Mouse (Mus musculus) gastrocnemius, adult 8-10 months (tissue): Measurements from ENCODE around the gene Dgke. TPM values are rescaled to one million over a fixed set of nuclear protein-coding genes. Genes with fewer than 3 reads are reported as not detected.
"Not testable (repeated sequence)": the region's sequence is repeated elsewhere in the genome, so short reads cannot be mapped to it uniquely, and the experiment has no call there.

Experiments
- DNase-seq, 2 experiments: peaks; one replicate each; pipeline ENCODE4 v3.0.0; 2022; ENCODE audit warnings: low spot score in 2 of 2
- total RNA-seq, 4 experiments: library from RNA; stranded (reverse); gene quantifications; 2 replicates each; pipeline ENCODE4 v1.2.4; 2022

Gene Dgke
- total RNA-seq, 4 experiments from 2014 or later, result 2.1 to 3.6 (median 2.9) TPM

- no peak for DNase-seq
Measured at GRCm38 (mm10) chr11:89074783-89075413, 8.2 kb upstream of the Dgke start.

- DNase-seq, result no peak
Measured at GRCm38 (mm10) chr11:89073541-89073940, 6.9 kb upstream of the Dgke start, which contains the start of gene Gm525. Gene Gm525, plus strand, starts transcription at chr11:89073841.

DNA sequence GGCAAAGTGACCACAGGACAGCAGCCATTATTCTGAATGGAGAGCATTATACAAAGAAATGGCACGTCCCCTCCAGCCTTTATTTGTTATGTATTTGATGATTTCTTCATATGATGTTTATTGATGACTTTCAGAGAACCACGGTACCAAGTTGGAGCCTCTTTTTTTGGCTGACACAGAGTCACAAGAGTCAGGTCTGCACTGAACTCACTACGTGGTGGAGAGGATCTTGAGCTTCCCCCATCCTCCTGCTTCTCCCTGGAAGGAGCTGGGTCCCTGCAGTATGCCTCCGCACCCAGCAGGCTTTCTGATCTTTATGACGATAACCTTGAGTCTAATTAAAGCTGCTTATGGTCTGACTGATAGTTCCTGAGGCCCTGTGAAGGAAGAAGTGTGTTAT lies 4.9 kb upstream of the Dgke start:
- DNase-seq, result no peak

DNA sequence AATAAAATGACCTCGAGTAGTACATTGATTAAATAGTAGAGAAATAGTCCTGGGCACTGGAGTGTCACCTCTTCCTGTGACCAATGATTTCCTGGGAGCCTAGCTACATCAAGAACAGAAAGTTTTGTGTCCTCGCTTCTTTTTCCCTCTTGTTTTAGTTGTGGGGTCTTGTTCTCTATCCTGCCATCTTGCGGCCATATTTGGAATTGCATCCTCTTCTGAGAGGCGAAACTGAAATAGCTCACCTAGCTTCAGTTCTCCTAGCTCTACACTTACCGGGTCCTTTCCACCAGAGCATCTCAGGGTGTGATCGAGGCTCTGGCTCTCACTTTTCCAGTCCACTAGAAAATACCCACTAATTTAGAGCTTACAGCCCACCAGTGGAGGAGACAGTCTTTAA lies 2.7 kb upstream of the Dgke start:
- DNase-seq, result peak; percentile 14 to 23

DNA sequence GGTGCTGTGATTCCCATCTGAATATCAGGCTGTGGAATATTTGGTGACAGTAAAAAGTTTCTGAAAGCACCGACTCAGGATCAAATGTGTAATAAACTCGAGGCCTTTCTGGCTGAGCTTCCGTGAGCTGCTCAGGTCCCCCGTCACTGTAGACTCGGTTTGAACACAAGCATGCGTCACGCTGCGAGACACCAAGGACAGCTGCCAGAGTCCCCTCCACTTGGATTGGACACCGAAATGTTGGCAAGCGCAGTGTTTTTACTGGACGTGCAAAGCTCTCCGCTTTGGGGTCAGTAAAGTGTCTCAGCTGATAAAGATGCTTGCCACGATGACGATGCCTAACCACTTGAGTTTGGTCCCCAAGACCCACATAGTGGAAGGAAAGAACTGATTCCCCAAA lies 2.0 kb upstream of the Dgke start:
- DNase-seq, result no peak

- no peak for DNase-seq
Measured at GRCm38 (mm10) chr11:89067871-89068490, 1.3 kb upstream of the Dgke start.

DNA sequence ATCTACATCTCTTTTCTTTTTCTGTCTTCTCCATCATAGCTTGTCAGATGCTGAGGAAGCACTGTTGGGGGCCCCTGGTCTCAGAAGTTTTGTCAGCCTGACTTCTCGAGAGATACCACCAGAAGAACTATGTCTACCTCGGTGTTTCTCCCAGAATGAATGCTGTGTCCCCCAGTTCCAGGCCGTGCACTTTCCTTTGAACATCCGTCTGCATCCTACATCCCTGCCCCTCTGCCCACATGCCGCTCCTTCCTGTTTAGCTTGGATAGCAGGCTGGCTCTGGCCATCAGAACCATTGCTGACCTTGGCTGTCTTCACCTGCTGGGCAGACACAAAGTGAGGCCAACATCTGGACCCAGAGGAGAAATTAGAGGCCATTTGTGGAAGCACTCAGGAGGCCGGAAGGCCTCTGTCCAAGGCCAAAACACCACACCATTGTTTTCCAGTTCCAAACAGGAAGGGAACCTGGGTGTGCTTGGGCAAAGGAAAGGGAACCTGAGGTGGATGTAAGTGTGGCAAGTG lies 712 bp upstream of the Dgke start:
- no peak for DNase-seq

DNA sequence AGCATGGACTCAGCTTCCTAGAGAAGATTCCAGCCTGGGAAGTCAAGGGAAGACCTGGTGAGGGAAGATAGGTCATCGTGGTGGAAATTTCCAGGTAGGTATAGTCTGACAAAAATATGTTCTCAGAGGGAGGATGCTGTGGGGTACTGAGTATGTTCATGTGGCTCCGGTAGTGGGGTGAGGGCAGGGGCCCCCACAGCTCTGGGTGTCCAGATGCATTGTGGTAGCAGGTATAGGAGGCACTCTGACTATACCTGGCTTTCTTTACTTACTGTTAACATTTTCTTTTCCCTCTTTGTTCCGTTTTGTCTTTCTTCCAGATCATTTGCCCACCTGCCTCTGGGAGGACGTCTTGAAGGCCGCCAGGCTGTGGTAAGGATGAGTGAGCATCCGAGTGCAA lies 524 bp downstream of the Dgke start:
- no peak for DNase-seq

DNA sequence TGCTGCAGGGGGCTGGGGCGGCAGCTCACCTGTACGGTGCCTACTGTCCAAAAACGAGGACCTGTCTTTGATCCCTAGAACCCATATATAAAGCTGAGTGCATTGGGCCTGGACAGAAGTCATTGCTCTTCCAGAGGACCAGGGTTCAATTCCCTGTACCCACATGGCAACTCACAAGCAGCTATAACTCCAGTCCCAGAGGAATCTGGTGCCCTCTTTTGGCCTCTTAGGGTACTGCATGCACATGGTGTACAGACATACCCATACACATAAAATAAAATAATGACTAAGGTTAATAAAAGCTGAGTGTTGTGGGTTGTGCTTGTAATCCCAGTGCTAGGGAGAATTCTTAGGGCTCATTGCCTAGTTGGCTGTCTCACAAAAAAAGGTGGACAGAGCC lies 1.4 kb downstream of the Dgke start:
- DNase-seq, result no peak

DNA sequence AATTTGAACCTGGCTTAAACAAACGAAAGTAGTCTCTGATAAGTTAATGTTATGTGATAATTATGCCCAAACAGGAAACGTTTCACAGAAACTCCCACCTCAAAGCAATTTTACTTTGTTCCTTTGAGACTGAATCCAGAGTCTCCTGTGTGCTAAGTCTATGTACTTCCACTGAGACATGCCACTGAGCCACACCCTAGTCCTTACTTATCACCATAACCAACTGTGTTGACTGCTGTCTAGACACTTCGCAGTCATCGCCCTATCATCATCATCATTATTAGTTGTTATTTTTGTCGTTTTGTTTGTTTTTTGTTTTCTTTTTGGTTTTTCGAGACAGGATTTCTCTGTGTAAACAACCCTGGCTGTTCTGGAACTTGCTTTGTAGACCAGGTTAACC lies 2.3 kb downstream of the Dgke start:
- no peak for DNase-seq

DNA sequence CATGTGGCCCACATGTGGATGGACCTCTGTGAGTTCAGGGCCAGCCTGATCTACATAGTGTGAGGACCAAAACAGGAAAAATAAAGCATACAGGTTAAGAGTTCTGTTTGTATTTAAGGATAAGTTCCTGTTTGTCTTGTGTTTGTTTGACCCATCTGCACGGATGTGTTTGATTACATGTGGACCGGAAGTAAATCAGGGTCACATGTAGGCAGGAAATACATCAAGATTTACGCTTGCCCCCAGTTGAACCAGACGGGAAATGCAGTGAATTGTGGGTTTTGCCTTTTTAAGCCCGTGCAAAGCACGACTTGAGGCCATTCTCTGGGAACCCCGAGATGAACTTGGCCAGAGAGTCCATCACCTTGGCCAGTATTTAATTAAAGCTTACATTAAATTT lies 5.3 kb downstream of the Dgke start:
- DNase-seq, result no peak

DNA sequence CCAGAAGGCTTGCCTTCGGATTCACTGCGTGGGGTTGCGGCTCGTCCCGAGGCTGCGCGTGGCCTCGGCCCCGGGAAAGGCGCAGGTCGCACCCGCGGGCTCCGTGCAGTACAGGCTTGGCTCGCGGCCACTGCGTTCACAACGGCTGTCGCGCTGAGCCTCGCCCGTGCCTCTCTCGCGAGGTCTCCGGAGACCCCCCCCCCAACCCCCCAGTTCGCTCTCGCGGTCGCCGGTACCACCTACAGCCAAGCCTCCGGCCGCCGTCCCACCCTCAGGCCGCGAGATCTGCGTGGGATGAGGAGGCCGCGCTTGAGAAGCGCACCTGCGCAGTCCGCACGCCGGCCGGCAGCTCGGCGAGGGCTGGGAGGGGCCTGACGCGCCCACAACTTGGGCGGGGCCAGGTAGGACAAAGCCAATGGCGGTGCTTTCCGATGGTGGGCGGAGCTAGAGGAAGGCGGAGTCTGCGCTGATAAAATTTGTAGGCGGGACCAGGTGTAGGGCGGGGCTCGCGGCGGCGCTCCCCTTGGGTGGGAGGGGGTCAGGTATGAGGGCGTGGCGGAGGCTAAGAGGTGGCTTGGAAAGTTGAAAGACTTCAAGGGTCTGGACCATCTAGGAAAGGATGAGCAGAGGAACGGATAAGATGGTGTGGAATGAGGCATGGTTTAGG lies 6.1 kb downstream of the Dgke start:
- peak; percentile 79 to 86 for DNase-seq

GRCm38 (mm10) chr11:89059919-89060422 lies 6.7 kb downstream of the Dgke start:
- peak in 1 of 2 experiments; percentile 7 for DNase-seq

DNA sequence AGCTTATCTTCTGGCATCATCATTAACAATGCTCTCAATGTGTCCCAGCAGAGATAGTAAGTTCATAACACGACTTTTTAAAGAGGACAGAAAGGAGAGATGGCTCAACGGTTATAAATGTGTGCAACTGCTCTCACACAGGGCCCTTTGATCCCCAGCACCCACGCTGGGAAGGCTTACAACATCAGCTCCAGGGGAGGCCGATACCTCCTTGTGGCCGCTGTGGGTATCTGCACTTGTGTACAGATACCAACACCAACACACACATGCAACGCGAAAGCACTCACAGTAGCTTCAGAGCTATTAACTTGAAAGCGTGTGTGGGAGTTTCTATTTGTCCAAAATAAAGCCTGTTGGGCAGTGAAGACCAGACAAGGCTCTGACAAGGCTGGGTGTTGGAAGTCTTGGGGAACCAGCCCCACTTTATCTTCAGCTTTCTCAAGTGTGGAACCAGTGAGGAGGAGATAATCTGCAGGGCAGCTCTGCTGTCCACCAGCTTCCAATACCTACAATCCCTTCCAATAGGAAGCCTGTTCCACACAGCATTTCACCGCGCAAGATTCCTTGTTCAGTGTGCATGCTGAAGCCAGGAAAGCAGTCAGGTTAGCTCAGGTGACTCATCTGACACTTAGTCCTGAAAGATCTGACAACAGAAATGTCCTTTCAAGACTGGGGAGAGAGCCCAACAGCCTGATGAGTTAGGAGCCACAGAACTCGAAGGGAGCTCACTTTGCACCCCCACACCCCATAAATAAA lies 8.0 kb downstream of the Dgke start:
- no peak for DNase-seq

- DNase-seq, result no peak
Measured at GRCm38 (mm10) chr11:89055931-89056690, 10.5 kb downstream of the Dgke start.

GRCm38 (mm10) chr11:89051767-89052166 lies 14.9 kb downstream of the Dgke start:
- DNase-seq, result no peak

- no peak for DNase-seq
Measured at GRCm38 (mm10) chr11:89046021-89046420, 20.6 kb downstream of the Dgke start.

GRCm38 (mm10) chr11:89045501-89045900 lies 21.1 kb downstream of the Dgke start:
- DNase-seq, result not testable (repeated sequence)

GRCm38 (mm10) chr11:89043046-89043445 lies 23.6 kb downstream of the Dgke start:
- no peak for DNase-seq

GRCm38 (mm10) chr11:89041073-89041472 lies 25.6 kb downstream of the Dgke start:
- not testable (repeated sequence) for DNase-seq

DNA sequence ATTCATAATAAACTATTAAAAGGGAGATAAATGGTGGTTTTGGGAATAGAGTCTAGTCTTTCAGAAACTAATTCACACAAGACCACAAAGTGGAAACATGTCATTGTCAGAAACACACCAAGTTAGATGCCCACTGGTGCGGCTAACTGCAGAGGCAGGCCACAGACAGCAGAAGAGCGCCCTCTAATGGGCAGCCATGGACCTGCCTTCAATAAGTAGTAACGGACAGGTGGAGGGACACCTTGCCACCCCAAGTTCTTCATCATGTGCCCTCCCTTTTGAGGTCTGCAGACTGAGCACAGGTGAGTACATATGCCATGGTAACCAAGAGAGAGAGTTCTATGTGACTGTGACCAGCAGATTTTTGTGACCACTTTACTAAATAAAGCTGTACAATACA lies 27.3 kb downstream of the Dgke start:
- peak; percentile 27 to 42 for DNase-seq
